Mouse (Mus musculus) intestine, postnatal 0 days (tissue): ENCODE results near the gene Slc35c1. TPM values are rescaled to one million over a fixed set of nuclear protein-coding genes. Genes with fewer than 3 reads are reported as not detected.

ENCODE experiments used
- ATAC-seq: fragments of 200-750 bp; cut with Nextera tagmentation; 2 replicates; pipeline ENCODE4 v1.8.0; 2017; ENCODE audit warnings: mild to moderate bottlenecking, moderate TSS enrichment, moderate library complexity
- H3K27ac ChIP-seq: fragments of 300-500 bp; sonication (generic); 2 replicates; pipeline ENCODE4 v1.5.1; 2014; ENCODE audit warnings: mild to moderate bottlenecking, low read depth, low read length, moderate library complexity
- H3K27me3 ChIP-seq: fragments of 300-500 bp; sonication (generic); replicated peaks from 2 replicates; pipeline ENCODE4 v1.6.1; 2014; ENCODE audit warnings: low read length, mixed read lengths; ENCODE audit not compliant: control insufficient read depth, insufficient read depth
- H3K36me3 ChIP-seq: fragments of 300-500 bp; sonication (generic); 2 replicates; pipeline ENCODE4 v1.6.1; 2014; ENCODE audit warnings: mild to moderate bottlenecking, moderate library complexity; ENCODE audit not compliant: control insufficient read depth, insufficient read depth
- H3K4me1 ChIP-seq: fragments of 300-500 bp; sonication (generic); replicated peaks from 2 replicates; pipeline ENCODE4 v1.6.1; 2014; ENCODE audit warnings: antibody characterized with exemption, low read length, mixed read lengths; ENCODE audit not compliant: control insufficient read depth, insufficient read depth
- H3K4me2 ChIP-seq: fragments of 300-500 bp; sonication (generic); replicated peaks from 2 replicates; pipeline ENCODE4 v1.6.1; 2014; ENCODE audit warnings: low read depth, mild to moderate bottlenecking, moderate library complexity
- H3K4me3 ChIP-seq: fragments of 300-500 bp; sonication (generic); 2 replicates; pipeline ENCODE4 v1.5.1; 2014; ENCODE audit warnings: low read depth, low read length
- H3K9ac ChIP-seq: fragments of 300-500 bp; sonication (generic); 2 replicates; pipeline ENCODE4 v1.6.1; 2014; ENCODE audit warnings: mild to moderate bottlenecking, low read depth, low read length
- H3K9me3 ChIP-seq: fragments of 300-500 bp; sonication (generic); 2 replicates; pipeline ENCODE4 v1.6.1; 2016; ENCODE audit warnings: mixed run types; ENCODE audit not compliant: control insufficient read depth
- CTCF ChIP-seq: sonication (generic); IDR thresholded peaks from 2 replicates; pipeline ENCODE4 v1.5.1; 2016; ENCODE audit warnings: low read depth, mild to moderate bottlenecking, control low read depth, antibody characterized with exemption, moderate library complexity
- WGBS: fragments of 180-500 bp; shearing (Covaris S2); extraction: QIAGEN DNeasy Blood & Tissue Kit; methylation state at CpG from one replicate; pipeline ENCODE4 v1.1.7; 2014; 5-methylcytosine and 5-hydroxymethylcytosine counted together
- polyA plus RNA-seq: library from polyadenylated mRNA; unstranded; fragments of >200 nt; fragmentation: Nextera tagmentation; extraction: Ambion mirVana; gene quantifications from 2 replicates; pipeline ENCODE4 v1.2.1, GENCODE M21; 2015

Gene Slc35c1
- polyA plus RNA-seq, 1 experiment from 2014 or later = 59.2 TPM

GRCm38 (mm10) chr2:92494956-92495355, 34.6 kb upstream of the Slc35c1 start:
- no peak for ATAC-seq
- Histone ChIP-seq H3K4me1 (0 out of 2 replicates have a peak, but pooled peaks cover 4% of the 10 kb centered on the region), H3K27ac (no peak overlapping the region), H3K4me3 (no peak overlapping the region), H3K9me3 (no peaks in the 10 kb centered on the region), H3K4me2 (no peak overlapping the region), H3K9ac (no peak overlapping the region), H3K36me3 (no peaks in the 10 kb centered on the region), H3K27me3 (no peaks in the 10 kb centered on the region)
- 91% methylated on average over 3 of the region's 3 CpGs for WGBS
- TF ChIP-seq CTCF = no peak

- WGBS = 47% methylated on average over 8 of the region's 8 CpGs
- Histone ChIP-seq H3K9me3 (no peaks in the 10 kb centered on the region), H3K4me1 (0 out of 2 replicates have a peak, but pooled peaks cover 4% of the 10 kb centered on the region), H3K27ac (no peak overlapping the region), H3K9ac (no peak overlapping the region), H3K27me3 (no peaks in the 10 kb centered on the region), H3K4me3 (no peak overlapping the region), H3K4me2 (no peak overlapping the region), H3K36me3 (no peaks in the 10 kb centered on the region)
- TF ChIP-seq CTCF = no peak
- no peak for ATAC-seq
Observed at GRCm38 (mm10) chr2:92494423-92494822, 34.1 kb upstream of the Slc35c1 start.

- 84% methylated on average over 15 of the region's 15 CpGs for WGBS
- Histone ChIP-seq H3K9ac (no peak overlapping the region), H3K4me2 (no peak overlapping the region), H3K27ac (no peak overlapping the region), H3K9me3 (no peaks in the 10 kb centered on the region), H3K36me3 (no peaks in the 10 kb centered on the region), H3K27me3 (no peaks in the 10 kb centered on the region), H3K4me1 (0 out of 2 replicates have a peak, but pooled peaks cover 4% of the 10 kb centered on the region), H3K4me3 (no peak overlapping the region)
- TF ChIP-seq CTCF = no peak
- ATAC-seq = no peak
Observed at GRCm38 (mm10) chr2:92493656-92494390, 33.5 kb upstream of the Slc35c1 start.

GRCm38 (mm10) chr2:92491950-92492501, 31.7 kb upstream of the Slc35c1 start:
- no peak overlapping the region for H3K27ac ChIP-seq
- 0 out of 2 replicates have a peak overlapping the region, but pooled peaks have one; percentile 9 for H3K4me2 ChIP-seq
- no peak for TF ChIP-seq CTCF

GRCm38 (mm10) chr2:92490541-92490940, 30.2 kb upstream of the Slc35c1 start:
- H3K9me3 ChIP-seq = no peaks in the 10 kb centered on the region
- TF ChIP-seq CTCF = no peak
- WGBS = 85% methylated on average over 10 of the region's 10 CpGs
- no peaks in the 10 kb centered on the region for H3K27me3 ChIP-seq
- ATAC-seq = no peak
- no peak overlapping the region for H3K4me3 ChIP-seq
- no peak overlapping the region for H3K4me2 ChIP-seq
- no peak overlapping the region for H3K9ac ChIP-seq
- no peaks in the 10 kb centered on the region for H3K36me3 ChIP-seq
- H3K27ac ChIP-seq = no peak overlapping the region
- no peaks in the 10 kb centered on the region for H3K4me1 ChIP-seq

More at GRCm38 (mm10) chr2:92491950-92492501, 31.7 kb upstream of the Slc35c1 start:
- Histone ChIP-seq H3K9ac (no peak overlapping the region), H3K4me1 (0 out of 2 replicates have a peak, but pooled peaks cover 4% of the 10 kb centered on the region), H3K9me3 (no peaks in the 10 kb centered on the region), H3K4me3 (no peak overlapping the region), H3K27me3 (no peaks in the 10 kb centered on the region), H3K36me3 (no peaks in the 10 kb centered on the region)
- peak; percentile 42; the same call in 1 of the 2 replicates for ATAC-seq
- WGBS = 34% methylated on average over 12 of the region's 12 CpGs

- Histone ChIP-seq H3K27ac (no peak overlapping the region), H3K4me2 (no peak overlapping the region), H3K4me1 (0 out of 2 replicates have a peak, but pooled peaks cover 1% of the 10 kb centered on the region), H3K9me3 (no peaks in the 10 kb centered on the region), H3K4me3 (no peak overlapping the region), H3K9ac (no peak overlapping the region), H3K36me3 (no peaks in the 10 kb centered on the region), H3K27me3 (peaks cover 14% of the 10 kb centered on the region; the same call in 1 of the 2 replicates)
- no peak for ATAC-seq
- whole genome bisulfite sequencing = 81% methylated on average over 8 of the region's 8 CpGs
- TF ChIP-seq CTCF = no peak
Observed at GRCm38 (mm10) chr2:92487791-92488190, 27.5 kb upstream of the Slc35c1 start.
